Mouse (Mus musculus): ENCODE data around the gene Tbc1d17.

Gene Tbc1d17

DNA sequence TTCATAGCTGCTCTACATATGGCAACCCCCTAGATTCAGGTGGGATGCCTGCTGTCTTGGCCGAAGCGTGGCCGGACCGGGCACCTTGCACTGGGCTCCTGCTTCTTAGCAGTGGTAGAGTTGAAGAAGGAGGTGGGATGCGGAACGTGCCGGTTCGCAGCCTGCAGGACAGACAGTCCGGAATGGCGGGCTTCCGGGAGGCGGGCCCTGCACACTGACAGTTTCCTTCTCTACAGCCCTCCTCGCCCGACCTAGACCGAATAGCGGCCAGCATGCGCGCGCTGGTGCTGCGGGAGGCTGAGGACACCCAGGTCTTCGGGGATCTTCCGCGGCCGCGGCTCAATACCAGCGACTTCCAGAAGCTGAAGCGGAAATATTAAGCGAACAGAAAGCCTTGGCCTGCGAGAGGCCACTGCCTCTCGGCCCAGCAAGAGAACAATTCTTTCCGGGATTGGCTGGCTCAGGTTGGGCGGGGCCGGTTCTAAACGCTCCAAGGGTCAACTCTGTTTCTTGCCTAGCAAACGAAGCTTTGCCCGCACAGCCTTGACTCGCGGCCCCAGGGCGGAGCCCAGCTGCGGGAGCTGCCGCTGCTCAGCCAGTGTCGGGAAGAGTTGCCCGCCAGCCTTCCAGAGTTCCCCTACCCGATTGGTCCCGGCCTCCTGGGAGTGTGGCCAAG, 5.6 kb upstream of the Tbc1d17 start:
- DNase-seq (ENCODE audit: extremely low read depth, insufficient read length, low spot score) = peak; percentile 89

DNA sequence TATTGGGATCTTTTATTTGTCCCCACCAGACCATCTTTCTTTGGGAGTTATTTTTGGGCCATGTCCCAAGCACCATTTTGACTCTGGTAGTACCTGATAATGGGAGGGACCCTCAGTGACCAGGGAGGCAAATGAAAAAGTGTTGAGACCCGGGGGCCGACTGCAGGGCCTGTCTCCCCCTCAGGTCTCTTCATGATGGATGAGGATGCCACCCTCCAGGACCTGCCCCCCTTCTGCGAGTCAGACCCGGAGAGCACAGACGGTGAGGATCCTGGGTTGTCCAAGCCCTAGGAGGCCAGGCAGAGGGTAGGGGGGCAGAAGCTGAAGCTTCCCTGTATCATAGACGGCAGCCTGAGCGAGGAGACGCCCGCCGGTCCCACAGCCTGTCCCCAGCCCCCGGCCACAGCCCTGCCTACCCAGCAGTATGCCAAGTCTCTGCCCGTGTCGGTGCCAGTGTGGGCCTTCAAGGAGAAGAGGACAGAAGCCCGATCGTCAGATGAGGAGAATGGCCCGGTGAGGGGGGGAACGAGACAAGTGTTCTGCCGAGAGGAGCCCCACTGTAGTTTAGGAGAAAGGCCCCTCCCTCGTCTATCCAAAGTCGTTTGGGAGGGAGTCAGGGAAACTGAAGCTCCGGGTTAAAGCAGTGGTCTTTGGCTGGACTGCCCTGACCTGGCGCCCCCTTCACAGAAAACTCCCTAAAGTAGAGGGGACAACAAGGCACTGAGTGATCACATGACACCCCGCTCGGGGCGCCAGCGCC, 4.9 kb upstream of the Tbc1d17 start:
- DNase-seq (ENCODE audit: extremely low read depth, insufficient read length, low spot score) = no peak

DNA sequence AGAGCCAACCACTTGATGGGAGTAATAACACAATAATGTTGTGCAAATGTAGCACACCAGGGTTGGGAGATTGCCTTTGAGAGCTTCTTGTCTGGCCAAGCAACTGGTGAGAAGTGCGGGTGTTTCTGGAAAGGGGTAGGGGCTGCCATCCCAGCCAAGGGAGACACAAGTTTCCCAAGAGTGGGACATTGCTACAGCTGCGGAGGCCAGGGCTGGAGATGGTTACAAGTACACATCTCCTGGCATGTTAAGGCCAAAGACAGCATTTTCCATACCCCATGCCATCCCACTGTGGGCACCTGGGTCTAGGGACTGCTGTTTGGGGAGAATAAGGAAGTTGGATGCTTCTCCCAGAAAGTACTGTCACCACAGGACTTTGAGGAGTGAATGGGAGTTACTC, 4.2 kb upstream of the Tbc1d17 start:
- no peak for DNase-seq (ENCODE audit: extremely low read depth, insufficient read length, low spot score)

DNA sequence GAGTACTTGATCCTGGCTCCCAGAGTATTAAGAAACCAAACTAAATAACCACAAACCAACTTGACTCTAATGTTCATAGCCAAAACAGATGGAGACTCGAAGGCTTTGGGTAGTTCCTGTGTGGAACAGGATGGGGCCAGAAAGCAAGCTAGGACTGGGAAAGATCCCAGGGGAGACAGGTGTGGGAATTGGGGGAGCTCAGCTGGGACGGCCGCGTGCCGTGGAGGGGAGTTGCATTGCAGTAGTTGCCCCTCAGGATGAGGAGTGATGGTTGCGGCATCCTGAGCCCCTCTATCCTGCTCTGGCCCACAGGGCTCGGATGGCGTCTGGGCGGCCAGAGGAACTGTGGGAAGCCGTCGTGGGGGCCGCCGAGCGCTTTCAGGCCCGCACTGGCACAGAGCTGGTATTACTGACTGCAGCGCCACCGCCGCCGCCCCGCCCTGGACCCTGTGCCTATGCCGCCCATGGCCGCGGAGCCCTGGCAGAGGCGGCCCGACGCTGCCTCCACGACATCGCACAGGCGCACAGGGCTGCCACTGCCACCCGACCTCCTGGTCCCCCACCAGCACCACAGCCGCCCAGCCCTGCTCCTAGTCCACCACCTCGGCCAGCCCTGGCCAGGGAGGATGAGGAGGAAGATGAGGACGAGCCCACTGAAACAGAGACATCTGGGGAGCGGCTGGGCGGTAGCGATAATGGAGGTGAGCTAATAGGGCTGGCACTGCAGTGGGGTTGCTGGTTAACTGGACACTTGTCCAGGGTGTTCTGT, 3.6 kb upstream of the Tbc1d17 start:
- DNase-seq (ENCODE audit: extremely low read depth, insufficient read length, low spot score) = no peak

DNA sequence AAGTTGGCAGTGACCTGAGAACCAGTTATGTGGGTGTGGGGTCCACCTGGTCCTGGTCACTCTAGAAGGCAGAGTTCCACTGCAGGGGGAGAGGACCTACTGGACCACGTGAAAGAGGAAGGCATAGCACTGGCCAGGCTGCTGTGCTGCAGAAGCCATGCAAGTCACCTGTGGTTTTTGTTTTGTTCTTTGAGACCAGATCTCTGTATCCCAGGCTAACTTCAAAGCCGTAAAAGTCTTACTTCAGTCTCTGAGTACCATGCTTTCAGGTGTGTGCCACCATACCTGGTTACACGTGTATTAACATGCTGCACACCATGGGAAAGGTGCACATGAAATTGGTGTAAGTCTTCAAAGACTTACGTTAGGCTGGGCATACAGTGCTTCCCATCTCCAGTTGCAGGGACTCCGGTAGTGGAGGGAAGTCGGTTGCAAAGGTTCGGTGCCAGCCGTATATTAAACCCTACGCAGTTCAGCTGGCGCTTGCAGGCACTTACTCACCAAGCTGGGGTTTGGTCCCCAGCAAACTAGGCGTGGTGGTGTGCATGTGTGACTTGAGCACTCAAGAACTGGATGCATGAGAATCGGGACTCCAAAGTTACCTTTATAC, 2.9 kb upstream of the Tbc1d17 start:
- no peak for DNase-seq (ENCODE audit: extremely low read depth, insufficient read length, low spot score)

DNA sequence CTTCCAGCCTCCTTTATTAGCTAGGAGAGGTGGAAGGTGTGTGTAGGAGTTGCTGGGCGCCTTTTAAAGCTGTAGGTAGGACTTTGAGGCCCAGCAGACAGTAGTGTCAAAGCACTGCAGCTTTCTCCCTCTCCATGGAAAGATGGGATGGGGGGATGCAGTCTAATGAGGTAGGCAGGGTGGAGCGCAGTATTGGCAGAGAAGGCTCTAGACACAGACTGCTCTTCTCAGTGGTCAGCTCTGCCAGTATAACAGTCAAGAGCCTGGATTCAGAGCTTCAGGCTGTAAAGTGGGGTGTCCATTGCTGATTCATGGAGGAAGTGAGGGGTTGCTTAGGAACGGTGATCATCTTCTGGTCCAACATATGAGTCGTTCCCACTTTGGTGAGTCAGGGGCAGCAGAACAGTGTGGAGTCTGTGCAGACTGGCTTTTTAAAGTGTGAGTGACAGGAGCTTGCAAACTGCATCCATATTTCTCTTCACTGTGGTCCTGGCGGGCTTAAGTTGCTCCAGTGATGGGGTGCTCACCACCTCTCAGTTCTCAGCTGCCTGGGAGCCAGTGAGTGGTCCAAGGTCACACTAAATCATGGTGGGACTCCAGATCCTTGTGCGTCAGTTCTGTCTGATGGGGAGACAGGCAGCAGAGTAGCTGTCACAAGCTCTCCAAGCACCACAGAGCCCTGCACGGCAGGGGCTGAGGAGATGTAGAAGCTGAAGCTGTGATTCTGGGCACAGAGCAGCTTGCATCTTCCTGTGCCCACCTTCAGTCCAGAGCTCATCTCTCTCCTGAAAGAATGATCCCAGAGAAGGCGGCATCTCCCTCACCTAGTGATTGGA, 2.1 kb upstream of the Tbc1d17 start:
- no peak for DNase-seq (ENCODE audit: extremely low read depth, insufficient read length, low spot score)

DNA sequence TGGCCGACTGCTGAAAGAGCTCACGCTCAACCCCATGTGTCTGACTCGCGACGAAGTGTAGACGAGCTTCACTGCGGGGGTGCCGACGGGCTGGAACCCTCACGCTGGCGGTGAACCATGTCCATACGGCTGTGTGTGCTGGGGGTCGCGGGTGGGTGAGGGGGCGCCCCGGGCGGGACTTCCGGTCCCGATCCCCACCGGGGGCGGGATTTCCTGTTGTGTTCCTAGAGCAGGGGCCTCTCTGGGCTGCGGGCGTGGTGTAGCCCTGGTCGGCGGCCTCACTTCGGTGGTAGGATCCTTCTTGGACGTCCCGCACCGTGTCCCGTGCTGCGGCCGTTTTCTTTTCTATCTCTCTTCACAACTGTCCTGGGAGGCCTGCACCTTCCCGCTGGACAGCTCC, 1.3 kb upstream of the Tbc1d17 start:
- peak; percentile 74 for DNase-seq (ENCODE audit: extremely low read depth, insufficient read length, low spot score)

DNA sequence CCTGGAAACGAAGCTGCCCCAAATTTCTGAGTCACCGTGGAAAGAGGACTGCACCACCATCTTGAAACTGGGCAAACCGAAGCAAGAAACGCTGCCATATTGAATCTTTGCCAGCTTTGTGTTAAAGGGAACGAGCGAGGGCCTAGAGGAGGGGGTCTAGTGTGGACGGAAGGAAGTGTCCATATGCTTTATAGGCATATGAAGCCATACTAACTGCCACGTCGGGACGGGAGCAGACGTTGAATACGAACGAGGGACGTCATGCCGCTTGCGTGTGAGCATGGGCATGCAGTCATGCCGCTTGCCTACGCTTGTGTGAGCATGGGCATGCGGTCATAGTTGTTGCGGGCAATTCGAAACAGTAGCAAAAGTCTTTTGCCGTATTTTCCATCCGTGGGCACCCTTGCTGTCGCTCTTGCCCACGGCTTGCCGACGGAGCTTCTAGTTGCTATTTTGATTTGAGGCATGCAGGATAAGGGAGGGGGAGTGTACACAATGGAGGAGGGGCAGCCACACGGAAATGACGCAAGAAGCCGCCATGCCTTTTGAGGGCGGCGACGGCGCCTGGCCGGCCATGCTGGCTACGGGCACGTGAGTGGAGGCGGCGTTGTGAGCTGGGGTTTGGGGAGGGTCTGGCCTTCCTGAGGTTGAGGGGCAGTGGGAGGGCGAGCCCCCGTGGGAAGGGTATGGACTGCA, 685 bp upstream of the Tbc1d17 start:
- DNase-seq (ENCODE audit: extremely low read depth, insufficient read length, low spot score) = peak; percentile 85

DNA sequence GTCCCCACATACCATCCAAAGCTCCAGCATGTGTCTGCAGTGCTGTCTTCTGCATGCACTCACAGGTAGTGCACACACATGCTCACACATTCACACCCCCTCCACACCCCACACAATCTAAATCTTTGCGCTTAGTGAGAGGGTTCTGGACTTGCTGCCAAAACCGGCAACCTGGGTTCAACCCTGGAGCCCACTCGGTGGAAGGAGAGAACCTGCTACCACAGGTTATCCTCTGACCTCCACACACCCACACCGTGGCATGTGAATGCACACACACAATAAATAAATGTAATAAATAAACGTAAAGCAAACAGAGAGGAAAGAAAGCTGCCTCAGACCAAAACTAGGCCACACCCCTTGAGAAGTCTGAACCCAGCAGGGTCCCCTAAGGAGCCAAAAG, 1.1 kb downstream of the Tbc1d17 start:
- no peak for DNase-seq (ENCODE audit: extremely low read depth, insufficient read length, low spot score)

DNA sequence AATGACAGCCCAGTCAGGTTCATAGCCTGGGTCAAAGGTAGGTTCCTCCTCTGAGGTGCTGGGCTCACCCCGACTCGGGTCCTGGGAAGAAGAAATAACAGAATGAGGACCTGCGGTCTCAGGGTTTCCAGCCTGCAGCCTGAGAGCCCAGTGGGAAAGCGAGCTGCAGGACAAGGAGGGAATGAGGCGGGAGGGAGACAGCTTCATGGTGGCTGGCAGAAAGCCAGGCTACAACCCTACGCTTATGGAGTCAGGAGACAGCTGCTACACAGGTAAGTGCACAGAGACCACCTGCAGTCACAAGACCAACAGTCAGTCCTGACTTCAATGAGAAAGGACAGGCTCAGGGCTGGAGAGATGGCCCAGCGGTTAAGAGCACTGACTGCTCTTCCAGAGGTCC, 2.1 kb downstream of the Tbc1d17 start:
- no peak for DNase-seq (ENCODE audit: extremely low read depth, insufficient read length, low spot score)

DNA sequence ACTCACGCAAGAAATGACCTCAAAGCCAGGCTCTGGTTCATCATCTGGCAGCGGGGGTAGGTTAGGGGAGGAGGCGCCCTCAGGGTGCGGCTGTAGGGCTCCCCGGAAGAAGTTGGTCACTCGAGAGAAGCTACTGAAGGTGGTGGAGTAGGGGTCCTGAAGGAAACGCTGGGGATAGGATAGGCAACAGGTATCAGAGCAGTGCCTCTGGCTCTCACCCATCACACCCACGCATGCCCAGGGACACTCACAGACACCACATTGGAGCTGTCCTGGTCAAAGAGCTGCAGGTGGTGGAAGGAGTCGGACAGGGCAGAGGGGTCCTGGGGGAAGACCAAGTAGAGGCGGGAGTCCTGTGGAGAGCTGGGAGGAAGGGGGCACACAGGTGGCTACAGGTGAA, 3.9 kb downstream of the Tbc1d17 start:
- no peak for DNase-seq (ENCODE audit: extremely low read depth, insufficient read length, low spot score)

DNA sequence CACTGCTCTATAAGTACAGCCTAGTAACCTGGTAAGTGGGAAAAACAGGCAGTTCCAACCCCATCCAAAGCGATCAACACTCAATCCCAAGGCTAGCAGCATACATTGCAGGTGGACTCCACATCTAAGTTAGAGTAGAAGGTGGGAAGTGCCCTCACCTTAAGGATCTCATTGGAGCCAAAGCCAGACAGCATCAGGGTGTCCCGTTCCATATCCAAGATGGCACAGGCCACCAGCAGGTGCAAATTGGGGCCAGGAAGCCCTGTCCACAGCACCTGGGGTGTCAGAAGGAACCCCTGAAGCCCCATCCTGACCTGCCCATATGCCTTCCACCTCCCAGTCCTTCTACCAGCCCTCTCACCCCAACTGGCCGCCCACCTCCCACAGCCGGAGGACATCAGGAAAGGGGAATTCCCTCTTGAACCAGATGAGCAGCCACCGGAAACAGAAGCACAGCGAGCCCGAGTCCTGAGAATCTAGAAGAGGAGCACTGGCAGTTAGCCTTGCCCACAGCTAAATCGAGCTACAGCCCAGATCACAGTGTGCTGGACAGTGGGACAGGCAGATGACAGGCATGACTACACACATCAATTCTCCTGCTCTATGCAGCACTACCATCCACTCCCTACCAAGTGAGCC, 6.9 kb downstream of the Tbc1d17 start:
- DNase-seq (ENCODE audit: extremely low read depth, insufficient read length, low spot score) = no peak

DNA sequence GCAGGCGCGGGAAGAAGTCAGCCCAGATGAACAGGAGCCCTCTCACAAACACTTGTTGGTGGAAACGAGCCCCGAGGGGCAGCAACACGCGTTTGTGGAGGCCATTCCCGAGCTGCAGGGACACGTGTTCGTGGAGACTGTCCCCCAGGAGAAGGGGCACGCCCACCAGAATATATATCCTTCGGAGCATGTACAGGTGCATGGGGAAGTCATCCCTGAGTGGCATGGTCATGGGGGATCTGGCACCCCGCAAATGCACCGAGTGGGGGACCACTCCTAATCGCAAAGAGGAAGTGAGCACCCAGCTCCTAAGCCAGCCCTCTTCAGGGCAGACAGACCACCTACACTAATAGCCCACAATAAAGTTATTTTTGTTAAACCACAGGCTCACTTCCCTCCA, 8.5 kb downstream of the Tbc1d17 start:
- no peak for DNase-seq (ENCODE audit: extremely low read depth, insufficient read length, low spot score)

DNA sequence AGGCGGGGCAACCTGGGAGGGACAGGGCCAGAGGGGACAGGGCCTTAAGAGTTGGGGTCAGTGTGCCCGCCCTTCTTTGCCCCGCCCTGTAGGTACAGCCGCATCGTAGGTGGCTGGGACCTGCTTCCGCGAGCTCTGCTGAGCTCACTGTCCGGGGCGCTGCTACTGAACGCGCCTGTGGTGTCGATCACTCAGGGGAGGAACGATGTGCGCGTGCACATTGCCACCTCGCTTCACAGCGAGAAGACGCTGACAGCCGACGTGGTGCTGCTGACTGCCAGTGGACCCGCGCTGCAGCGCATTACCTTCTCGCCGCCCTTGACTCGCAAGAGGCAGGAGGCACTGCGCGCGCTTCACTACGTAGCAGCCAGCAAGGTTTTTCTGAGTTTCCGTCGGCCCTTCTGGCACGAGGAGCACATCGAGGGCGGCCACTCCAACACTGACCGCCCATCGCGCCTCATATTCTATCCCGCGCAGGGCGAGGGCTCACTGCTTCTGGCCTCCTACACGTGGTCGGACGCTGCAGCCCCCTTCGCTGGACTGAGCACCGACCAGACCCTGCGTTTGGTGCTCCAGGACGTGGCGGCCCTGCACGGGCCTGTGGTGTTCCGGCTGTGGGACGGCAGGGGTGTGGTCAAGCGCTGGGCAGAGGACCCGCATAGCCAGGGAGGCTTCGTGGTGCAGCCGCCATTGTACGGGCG, 9.2 kb downstream of the Tbc1d17 start:
- DNase-seq (ENCODE audit: extremely low read depth, insufficient read length, low spot score) = no peak

DNA sequence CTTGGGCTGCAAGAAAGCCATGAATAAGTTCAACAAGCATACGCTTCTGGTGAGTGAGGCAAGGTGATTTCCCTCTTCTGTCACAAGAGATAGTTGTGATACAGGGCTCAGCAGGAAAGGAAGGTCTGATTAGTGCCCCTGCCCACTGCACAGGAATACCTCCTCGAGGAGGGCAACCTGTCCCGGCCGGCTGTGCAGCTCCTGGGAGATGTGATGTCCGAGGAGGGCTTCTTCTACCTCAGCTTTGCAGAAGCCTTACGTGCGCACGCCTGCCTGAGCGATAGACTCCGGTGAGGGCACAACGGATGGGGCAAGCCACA, 9.7 kb downstream of the Tbc1d17 start:
- DNase-seq (ENCODE audit: extremely low read depth, insufficient read length, low spot score) = no peak

DNA sequence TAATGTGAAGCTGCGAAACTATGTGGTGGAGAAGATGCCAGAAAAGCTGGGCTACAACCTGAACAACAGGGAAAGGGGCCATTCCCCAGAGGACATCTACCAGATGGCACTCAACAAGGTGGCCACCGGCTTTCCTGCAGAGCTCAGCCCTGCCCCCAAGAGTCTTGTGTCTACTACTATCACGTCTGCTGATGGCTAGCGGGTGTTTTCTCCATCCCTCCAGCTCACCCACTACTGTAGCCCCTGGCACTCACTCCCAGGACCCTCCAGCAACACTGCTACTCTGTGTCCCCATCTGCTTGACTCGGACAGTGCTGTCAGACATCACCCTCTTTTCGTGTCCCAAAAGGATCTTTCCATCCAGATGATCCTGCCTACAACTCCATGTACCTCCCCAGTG, 10.8 kb downstream of the Tbc1d17 start:
- no peak for DNase-seq (ENCODE audit: extremely low read depth, insufficient read length, low spot score)

DNA sequence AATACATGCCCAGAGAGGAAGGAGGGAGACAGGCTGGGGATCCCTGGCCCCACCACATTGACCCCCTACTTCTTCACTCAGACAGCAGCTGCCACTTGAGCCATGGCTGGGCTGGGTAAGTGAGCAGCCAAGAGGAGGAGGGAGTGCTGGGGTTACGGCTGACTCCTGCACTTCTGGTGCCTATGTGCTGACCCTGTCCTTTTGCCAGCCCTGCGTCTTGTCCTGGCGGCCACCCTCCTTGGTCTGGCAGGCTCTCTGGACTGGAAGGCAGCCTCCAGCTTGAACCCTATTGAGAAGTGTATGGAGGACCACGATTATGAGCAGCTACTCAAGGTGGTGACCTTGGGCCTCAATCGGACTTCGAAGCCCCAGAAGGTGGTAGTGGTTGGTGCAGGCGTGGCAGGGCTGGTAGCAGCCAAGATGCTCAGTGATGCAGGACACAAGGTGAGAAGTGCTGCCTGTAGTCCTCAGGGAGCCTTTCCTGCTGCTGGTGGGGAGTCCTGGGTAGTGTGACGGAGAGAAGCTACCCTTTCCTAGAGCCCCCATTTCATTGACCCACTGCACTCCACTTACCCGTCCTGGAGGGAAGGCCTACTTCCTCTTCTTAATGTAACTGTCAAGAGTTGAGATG, 12.3 kb downstream of the Tbc1d17 start:
- DNase-seq (ENCODE audit: extremely low read depth, insufficient read length, low spot score) = no peak

DNA sequence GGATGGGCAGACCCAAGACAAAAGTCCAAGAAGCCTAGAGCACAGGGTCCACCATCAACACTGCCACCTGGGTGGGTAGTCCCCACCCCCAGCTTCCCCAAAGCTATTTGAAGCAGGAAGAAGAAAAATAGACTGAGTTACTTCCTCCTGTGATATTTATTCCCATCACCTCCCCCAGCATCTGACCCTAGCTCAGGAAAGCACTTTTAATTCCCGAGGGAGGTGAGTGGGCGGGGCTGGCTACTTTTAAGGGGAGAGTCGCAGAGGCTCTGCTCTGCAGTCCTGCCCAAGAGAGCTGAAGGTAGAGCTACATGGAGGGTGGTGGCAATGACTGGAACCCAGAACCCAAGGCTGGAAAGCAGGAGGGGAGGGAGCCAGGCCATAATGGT, 12.9 kb downstream of the Tbc1d17 start:
- no peak for DNase-seq (ENCODE audit: extremely low read depth, insufficient read length, low spot score)

All from 3134 (cell line).